ENCODE assay signal across 18 mouse cellular contexts in genomic region chr8:81692167-81692566, GRCm38 (mm10).
DNase-seq lines count a peak whose midpoint lies in the region; ATAC-seq and TF ChIP-seq lines count a peak whose summit lies in the region.
"Had no signal": no experiment of that assay in that cellular context is flagged by ENCODE, and none has a peak within 500 bp of the region (broad histone marks: within the 10 kb centered on the region; RNA-seq: fewer than 3 reads in every experiment).

No protein-coding gene starts in this region.

- TF ChIP-seq RAD21 in CH12.LX (IDR thresholded peaks at IDR 0.05; ENCODE audit: low read depth, low read length): no peak

- DNase-seq in thymus, postnatal 0 days (ENCODE audit: low spot score): peak; percentile 24
- no peak for DNase-seq in thymus, postnatal 14 days
- peak; percentile 24 for DNase-seq in CH12.LX (ENCODE audit: extremely low read depth)
- peak; percentile 55 for DNase-seq in induced T-regulatory cell, adult 2 months (ENCODE audit: low read depth)
- DNase-seq in cerebellum, adult 9-10 months: no peak
- no peak for DNase-seq in forebrain, embryonic 10.5 days (ENCODE audit: extremely low spot score, low spot score)
- no peak for DNase-seq in layer of hippocampus, adult 2 months (ENCODE audit: low spot score in 2 of 2)
- DNase-seq: adrenal gland, postnatal 14 days; cerebellum, adult 11-12 months; forebrain, postnatal 0 days; gastrocnemius, adult 2 months; gastrocnemius, postnatal 25 days; heart, postnatal 36 days; kidney, adult 11 months had no signal

- H3K36me3 ChIP-seq in CH12.LX (replicated peaks in 1 of 2; ENCODE audit: control insufficient read depth in 1 of 2, insufficient read depth in 1 of 2, low read length in 1 of 2): no peaks in the 10 kb centered on the region
- H3K36me3 ChIP-seq in forebrain, embryonic 10.5 days (replicated peaks): no peaks in the 10 kb centered on the region
- H3K36me3 ChIP-seq: forebrain, embryonic 12.5 days; heart, embryonic 13.5 days; hindbrain, embryonic 15.5 days had no signal

- H3K27ac ChIP-seq in CH12.LX (ENCODE audit: insufficient read depth, low read depth): no peak overlapping the region
- H3K27ac ChIP-seq in forebrain, embryonic 10.5 days: no peak overlapping the region
- no peak overlapping the region for H3K27ac ChIP-seq in layer of hippocampus, adult 2 months
- H3K27ac ChIP-seq: forebrain, embryonic 12.5 days; gastrocnemius, adult 2 months; heart, embryonic 13.5 days; hindbrain, embryonic 15.5 days had no signal

- H3K79me2 ChIP-seq in CH12.LX (replicated peaks; ENCODE audit: control insufficient read depth, extremely low read depth, insufficient read depth, poor library complexity, severe bottlenecking): no peaks in the 10 kb centered on the region

- no peaks in the 10 kb centered on the region for H3K27me3 ChIP-seq in CH12.LX (replicated peaks)
- H3K27me3 ChIP-seq in forebrain, embryonic 10.5 days (ENCODE audit: poor library complexity, severe bottlenecking): no peaks in the 10 kb centered on the region
- H3K27me3 ChIP-seq: forebrain, embryonic 12.5 days; heart, embryonic 13.5 days; hindbrain, embryonic 15.5 days had no signal

- ATAC-seq in megakaryocyte-erythroid progenitor cell, adult 5-6 weeks (replicated peaks; ENCODE audit: low FRiP score, low TSS enrichment, poor library complexity, severe bottlenecking): no peak
- ATAC-seq: forebrain, postnatal 0 days had no signal

- TF ChIP-seq CTCF in CH12.LX (conservative IDR thresholded peaks at IDR 0.05 in 1 of 2, IDR thresholded peaks at IDR 0.05 in 1 of 2; ENCODE audit: low read depth in 2 of 2, low read length in 2 of 2): no peak
- no peak for TF ChIP-seq CTCF in layer of hippocampus, adult 2 months (conservative IDR thresholded peaks at IDR 0.05)

- peaks cover 0 to 14% of the 10 kb centered on the region in 2 experiments; a peak in 2 of 4 replicates for H3K4me1 ChIP-seq in CH12.LX (ENCODE audit: control insufficient read depth in 1 of 2, insufficient read depth in 2 of 2)
- H3K4me1 ChIP-seq in forebrain, embryonic 10.5 days: no peaks in the 10 kb centered on the region
- H3K4me1 ChIP-seq: forebrain, embryonic 12.5 days; heart, embryonic 13.5 days; hindbrain, embryonic 15.5 days had no signal

- no peak overlapping the region for H3K4me3 ChIP-seq in CH12.LX (replicated peaks in 1 of 3; ENCODE audit: low read depth in 2 of 3, low read length in 2 of 3, poor library complexity in 1 of 3)
- H3K4me3 ChIP-seq in forebrain, embryonic 10.5 days: no peak overlapping the region
- no peak overlapping the region for H3K4me3 ChIP-seq in layer of hippocampus, adult 2 months
- H3K4me3 ChIP-seq: forebrain, embryonic 12.5 days; gastrocnemius, adult 2 months; heart, embryonic 13.5 days; hindbrain, embryonic 15.5 days had no signal

- no peaks in the 10 kb centered on the region for H3K9me3 ChIP-seq in CH12.LX (replicated peaks; ENCODE audit: low read length)
- no peaks in the 10 kb centered on the region for H3K9me3 ChIP-seq in forebrain, embryonic 10.5 days
- H3K9me3 ChIP-seq: forebrain, embryonic 12.5 days; heart, embryonic 13.5 days; hindbrain, embryonic 15.5 days had no signal

- dilution Hi-C loops in CH12.LX (cut with MboI; ENCODE audit: extremely low pct_ligation_motif_present, extremely low pct_unique_long_range_greater_than_20kb, low sequenced_read_pairs): no loop called here

- H3K9ac ChIP-seq in CH12.LX (ENCODE audit: insufficient read depth, low read depth): no peak overlapping the region
- H3K9ac ChIP-seq: forebrain, embryonic 12.5 days; forebrain, postnatal 0 days; heart, embryonic 13.5 days; hindbrain, embryonic 15.5 days had no signal

- no peak overlapping the region for H3K4me2 ChIP-seq in CH12.LX (ENCODE audit: insufficient read depth, low read depth, poor library complexity, severe bottlenecking)
- H3K4me2 ChIP-seq: forebrain, embryonic 12.5 days; heart, embryonic 13.5 days; hindbrain, embryonic 15.5 days had no signal

- no peak for TF ChIP-seq EP300 in CH12.LX (IDR thresholded peaks at IDR 0.05; ENCODE audit: low read length)

- in situ Hi-C loops in CH12.LX (cut with MboI; ENCODE audit: low pct_ligation_motif_present, low pct_unique_long_range_greater_than_20kb, low sequenced_read_pairs): no loop called here

- TF ChIP-seq POLR2A in CH12.LX (IDR thresholded peaks at IDR 0.05; ENCODE audit: low read depth, low read length): no peak

TF ChIP-seq in CH12.LX, 34 proteins besides CTCF, POLR2A, EP300 and RAD21:
- TF ChIP-seq PAX5 (IDR thresholded peaks at IDR 0.05; ENCODE audit: low read length) (no peak), NRF1 (IDR thresholded peaks at IDR 0.05; ENCODE audit: low read depth, low read length) (no peak), KAT2A (IDR thresholded peaks at IDR 0.05; ENCODE audit: insufficient replicate concordance, low read length) (no peak), UBTF (IDR thresholded peaks at IDR 0.05; ENCODE audit: low read depth, low read length) (no peak), BHLHE40 (IDR thresholded peaks at IDR 0.05; ENCODE audit: low read depth, low read length) (no peak), MAFK (IDR thresholded peaks at IDR 0.05; ENCODE audit: insufficient replicate concordance, low read length) (no peak), ZC3H11A (IDR thresholded peaks at IDR 0.05; ENCODE audit: low read depth, low read length) (no peak), USF2 (conservative IDR thresholded peaks at IDR 0.05; ENCODE audit: low read depth, low read length) (no peak), MYC (IDR thresholded peaks at IDR 0.05; ENCODE audit: low read depth, low read length) (no peak), SIN3A (IDR thresholded peaks at IDR 0.05; ENCODE audit: low read length) (no peak), RCOR1 (conservative IDR thresholded peaks at IDR 0.05; ENCODE audit: low read depth, low read length) (no peak), ZMIZ1 (IDR thresholded peaks at IDR 0.05; ENCODE audit: low read depth, low read length) (no peak), MEF2A (IDR thresholded peaks at IDR 0.05; ENCODE audit: borderline replicate concordance, low read depth, low read length) (no peak), ETS1 (conservative IDR thresholded peaks at IDR 0.05; ENCODE audit: low read depth, low read length) (no peak), MAX (IDR thresholded peaks at IDR 0.05; ENCODE audit: low read length) (no peak), HCFC1 (IDR thresholded peaks at IDR 0.05; ENCODE audit: low read depth, low read length) (no peak)

Comparison
In these comparisons a context has a peak if more than half of its experiments do, and no peak if none do; other contexts are left out.
1. DNase-seq: peak in thymus, postnatal 0 days (single experiment), CH12.LX (single experiment) and induced T-regulatory cell, adult 2 months (single experiment); none in thymus, postnatal 14 days (single experiment), cerebellum, adult 9-10 months (single experiment), forebrain, embryonic 10.5 days (single experiment) and layer of hippocampus, adult 2 months (0 of 2).